Mouse (Mus musculus) forebrain, embryonic 12.5 days (tissue): ENCODE data around the gene Map4k1. TPM values are rescaled to one million over a fixed set of nuclear protein-coding genes. Genes with fewer than 3 reads are reported as not detected.
A peak's percentile ranks its signal among the peaks of the same experiment; 100 is the strongest.

Experiments used
- ATAC-seq: fragments of 200-750 bp; cut with Nextera tagmentation; 2 replicates; pipeline ENCODE4 v1.8.0; 2017; ENCODE audit warnings: moderate TSS enrichment; ENCODE audit not compliant: low FRiP score
- H3K27ac ChIP-seq: fragments of 300-500 bp; sonication (generic); 2 replicates; pipeline ENCODE4 v1.5.1; 2016; ENCODE audit warnings: mild to moderate bottlenecking
- H3K27me3 ChIP-seq: fragments of 300-500 bp; sonication (generic); 2 replicates; pipeline ENCODE4 v1.6.1; 2016; ENCODE audit warnings: mild to moderate bottlenecking
- H3K36me3 ChIP-seq: fragments of 300-500 bp; sonication (generic); replicated peaks from 2 replicates; pipeline ENCODE4 v1.6.1; 2016; ENCODE audit warnings: mild to moderate bottlenecking
- H3K4me1 ChIP-seq: fragments of 300-500 bp; sonication (generic); 2 replicates; pipeline ENCODE4 v1.6.1; 2016
- H3K4me2 ChIP-seq: fragments of 300-500 bp; sonication (generic); 2 replicates; pipeline ENCODE4 v1.6.1; 2016; ENCODE audit warnings: mild to moderate bottlenecking, moderate library complexity
- H3K4me3 ChIP-seq: fragments of 300-500 bp; sonication (generic); replicated peaks from 2 replicates; pipeline ENCODE4 v1.5.1; 2016; ENCODE audit warnings: mild to moderate bottlenecking
- H3K9ac ChIP-seq: fragments of 300-500 bp; sonication (generic); 2 replicates; pipeline ENCODE4 v1.6.1; 2016; ENCODE audit warnings: mild to moderate bottlenecking
- H3K9me3 ChIP-seq: fragments of 300-500 bp; sonication (generic); 2 replicates; pipeline ENCODE4 v1.6.1; 2016
- WGBS: fragments of 180-500 bp; shearing (Covaris S2); methylation state at CpG from one replicate; pipeline ENCODE4 v1.1.7; 2016; 5-methylcytosine and 5-hydroxymethylcytosine counted together
- polyA plus RNA-seq: library from polyadenylated mRNA; unstranded; fragments of >200 nt; fragmentation: Nextera tagmentation; extraction: Ambion mirVana; gene quantifications from 2 replicates; pipeline ENCODE4 v1.2.1, GENCODE M21; 2016

Gene Map4k1
- polyA plus RNA-seq, 1 experiment from 2014 or later = 5.7 TPM

DNA sequence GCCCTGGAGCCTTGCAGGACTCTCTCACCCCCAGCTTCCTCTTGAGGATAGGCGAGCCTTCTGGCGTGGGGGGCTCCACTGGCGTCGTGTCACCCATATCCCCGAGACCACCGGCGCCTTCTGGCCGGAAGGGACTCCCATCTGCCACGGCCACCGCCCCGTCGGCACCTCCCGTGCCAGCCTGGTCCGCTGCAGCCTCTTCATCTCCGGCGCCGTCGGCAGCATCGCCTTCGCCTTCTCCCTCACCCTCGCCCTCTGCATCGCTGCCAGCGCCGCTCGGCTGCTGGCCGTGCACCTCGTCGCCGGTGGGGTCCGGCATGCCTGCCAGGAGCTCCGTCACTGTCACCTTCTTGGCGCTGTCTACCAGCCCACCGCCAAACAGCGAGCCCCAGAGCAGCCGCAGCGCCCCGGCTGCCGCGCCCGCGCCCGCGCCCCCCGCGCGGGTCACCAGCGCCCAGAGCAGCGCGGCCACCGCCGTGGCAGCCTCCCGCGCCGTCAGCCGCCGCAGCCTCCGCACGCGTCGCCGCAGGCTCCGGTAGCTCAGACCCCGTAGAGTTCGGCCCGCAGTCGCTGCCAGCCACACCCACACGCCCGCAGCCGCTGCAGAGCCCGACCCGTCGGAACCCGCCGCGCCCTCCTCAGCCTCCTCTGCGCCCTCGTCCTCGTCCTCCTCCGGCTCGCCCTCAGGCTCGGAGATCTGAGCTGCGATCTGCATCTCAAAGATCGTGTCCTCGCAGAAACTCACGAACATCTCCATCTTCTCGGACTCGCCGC is 37.8 kb downstream of the Map4k1 start:
- WGBS = 4% methylated on average over 88 of the region's 88 CpGs
- Histone ChIP-seq H3K9me3 (peaks cover 5% of the 10 kb centered on the region; the same call in 1 of the 2 replicates), H3K4me1 (peaks cover 9% of the 10 kb centered on the region), H3K9ac (peak overlapping the region; percentile 36), H3K4me2 (peak overlapping the region; percentile 70), H3K27me3 (peaks cover 55% of the 10 kb centered on the region), H3K36me3 (no peaks in the 10 kb centered on the region), H3K4me3 (peak overlapping the region; percentile 45), H3K27ac (no peak overlapping the region)
- no peak for ATAC-seq

DNA sequence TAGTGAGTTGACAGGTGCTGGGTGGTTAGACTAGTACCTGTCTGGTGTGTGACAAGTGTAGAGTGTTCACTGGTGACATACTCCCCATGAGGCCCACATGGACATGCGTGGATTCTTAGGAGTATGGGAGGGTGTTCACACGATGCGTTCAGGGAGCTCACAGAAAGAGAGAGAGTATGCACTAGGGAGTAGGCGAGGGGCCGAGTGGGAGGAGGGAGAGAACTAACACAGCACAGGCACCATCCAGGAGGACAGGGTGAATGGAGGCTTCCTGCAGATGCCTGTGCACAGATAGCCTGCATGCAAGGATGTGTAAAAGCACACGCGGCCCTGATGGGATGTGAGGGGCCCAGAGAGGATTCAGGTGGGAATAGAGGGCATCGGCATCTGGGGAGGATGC is 40.6 kb downstream of the Map4k1 start:
- 93% methylated on average over 8 of the region's 8 CpGs for WGBS
- Histone ChIP-seq H3K27me3 (peaks cover 44% of the 10 kb centered on the region), H3K4me1 (peaks cover 9% of the 10 kb centered on the region), H3K4me2 (no peak overlapping the region), H3K36me3 (no peaks in the 10 kb centered on the region), H3K27ac (no peak overlapping the region), H3K9ac (no peak overlapping the region), H3K9me3 (no peaks in the 10 kb centered on the region), H3K4me3 (no peak overlapping the region)
- ATAC-seq = no peak

DNA sequence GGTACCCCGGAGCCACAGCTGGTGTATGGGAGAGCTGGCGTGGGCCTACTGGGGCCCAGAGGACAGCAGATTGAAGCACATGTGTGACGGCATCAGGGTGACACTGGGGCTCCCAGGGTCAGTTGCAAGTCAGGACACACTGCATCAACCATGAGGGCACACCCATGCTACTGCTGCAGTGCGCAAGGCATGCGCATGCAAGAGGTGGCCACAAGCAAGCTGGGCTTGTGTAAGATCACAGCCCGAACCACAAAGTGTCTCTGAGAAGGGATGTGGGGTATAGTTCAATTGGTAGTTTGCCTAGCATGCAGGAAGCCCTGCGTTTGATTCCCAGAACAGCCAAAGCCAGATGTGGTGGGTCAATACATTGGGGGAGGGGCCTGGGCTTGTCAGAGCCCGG is 41.7 kb downstream of the Map4k1 start:
- no peak overlapping the region for H3K9ac ChIP-seq
- no peaks in the 10 kb centered on the region for H3K36me3 ChIP-seq
- peaks cover 9% of the 10 kb centered on the region for H3K4me1 ChIP-seq
- H3K4me3 ChIP-seq = no peak overlapping the region
- H3K27ac ChIP-seq = no peak overlapping the region
- H3K27me3 ChIP-seq = peaks cover 33% of the 10 kb centered on the region
- WGBS = 88% methylated on average over 8 of the region's 8 CpGs
- no peak for ATAC-seq
- H3K9me3 ChIP-seq = no peaks in the 10 kb centered on the region
- no peak overlapping the region for H3K4me2 ChIP-seq

DNA sequence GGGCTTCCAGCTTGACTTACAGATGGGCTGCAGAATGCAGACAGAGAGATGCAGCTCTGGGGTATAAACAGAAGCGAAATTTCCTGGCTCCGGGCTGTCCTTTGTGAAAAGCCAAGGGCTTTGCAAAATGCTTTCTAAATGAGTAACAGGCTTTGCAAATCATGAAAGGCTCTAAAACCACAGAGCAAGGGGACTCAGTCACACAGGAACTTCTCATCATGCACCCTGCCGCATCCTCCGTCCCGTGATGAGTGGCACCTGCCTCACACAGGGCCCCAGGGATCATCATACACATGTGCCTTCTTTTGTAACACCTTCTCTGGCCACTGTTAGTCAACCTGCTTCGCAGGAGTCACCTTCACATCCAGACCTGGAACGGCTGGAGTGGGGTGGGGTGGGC is 43.7 kb downstream of the Map4k1 start:
- Histone ChIP-seq H3K4me3 (no peak overlapping the region), H3K4me2 (no peak overlapping the region), H3K4me1 (no peaks in the 10 kb centered on the region), H3K9me3 (no peaks in the 10 kb centered on the region), H3K36me3 (no peaks in the 10 kb centered on the region), H3K27ac (no peak overlapping the region), H3K9ac (no peak overlapping the region), H3K27me3 (peaks cover 13% of the 10 kb centered on the region)
- ATAC-seq = no peak
- WGBS = 86% methylated on average over 7 of the region's 7 CpGs

DNA sequence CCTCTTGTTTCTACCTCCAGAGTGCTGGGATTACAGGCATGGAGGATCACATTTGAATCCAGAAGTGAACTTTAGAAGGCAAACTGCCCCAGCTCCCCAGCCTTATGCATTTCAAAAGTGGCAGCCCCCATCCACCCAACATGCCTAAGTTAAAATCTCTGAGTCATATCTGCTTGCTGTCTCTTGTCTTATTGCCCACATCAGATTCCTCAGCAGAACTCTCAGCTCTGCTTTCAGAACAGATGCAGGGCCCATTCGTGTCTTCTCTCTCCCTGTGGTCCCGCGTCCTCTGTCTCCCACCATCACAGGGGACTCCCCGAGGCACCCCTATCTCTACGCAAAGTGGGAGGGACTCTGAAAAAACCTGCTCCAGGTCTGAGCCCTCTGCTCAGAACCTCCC is 44.3 kb downstream of the Map4k1 start:
- H3K9me3 ChIP-seq = no peaks in the 10 kb centered on the region
- H3K36me3 ChIP-seq = no peaks in the 10 kb centered on the region
- H3K4me2 ChIP-seq = no peak overlapping the region
- H3K9ac ChIP-seq = no peak overlapping the region
- no peaks in the 10 kb centered on the region for H3K4me1 ChIP-seq
- no peak overlapping the region for H3K27ac ChIP-seq
- WGBS = 87% methylated on average over 5 of the region's 5 CpGs
- H3K4me3 ChIP-seq = no peak overlapping the region
- no peak for ATAC-seq
- peaks cover 6% of the 10 kb centered on the region for H3K27me3 ChIP-seq

DNA sequence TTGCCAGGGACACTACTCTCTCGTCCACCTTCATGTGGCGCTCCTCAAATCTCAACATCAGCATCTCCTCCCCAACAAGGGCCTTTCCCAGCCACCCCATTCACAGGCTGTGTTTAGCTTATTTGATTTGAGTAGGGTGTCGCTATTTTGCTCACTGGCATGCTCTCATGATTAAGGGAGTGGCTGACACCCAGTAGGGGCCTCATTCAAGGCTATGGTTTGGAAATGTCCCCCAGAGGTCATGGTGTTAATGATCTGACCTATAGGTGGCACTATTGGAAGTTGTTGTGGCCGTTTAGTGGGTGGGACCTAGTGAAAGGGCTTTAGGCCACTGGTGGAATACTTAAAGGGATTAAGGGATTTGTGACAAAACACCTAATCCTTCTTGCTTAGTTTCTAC is 45.0 kb downstream of the Map4k1 start:
- Histone ChIP-seq H3K27me3 (0 out of 2 replicates have a peak, but pooled peaks cover 3% of the 10 kb centered on the region), H3K4me2 (no peak overlapping the region)

DNA sequence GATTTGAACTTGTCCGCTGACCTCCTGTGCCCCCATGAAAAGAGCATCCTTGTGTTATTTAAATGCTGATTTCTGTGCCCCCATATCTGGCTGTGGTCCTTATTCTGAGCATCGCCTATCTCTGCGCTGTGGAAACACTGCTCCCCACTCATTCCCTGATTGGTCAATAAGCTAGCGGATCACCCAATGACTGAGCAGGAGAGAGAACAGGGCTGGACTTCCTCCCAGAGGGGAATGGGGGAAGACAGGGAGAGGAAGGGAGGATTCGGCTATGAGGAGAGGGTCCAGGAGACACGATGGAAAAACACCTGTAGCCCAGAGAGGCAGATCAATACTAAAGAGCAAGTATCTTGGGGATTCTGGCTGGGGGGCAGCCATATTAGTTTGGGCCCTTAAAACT is 46.9 kb downstream of the Map4k1 start:
- 88% methylated on average over 6 of the region's 6 CpGs for WGBS
- no peak overlapping the region for H3K4me3 ChIP-seq
- H3K4me1 ChIP-seq = no peaks in the 10 kb centered on the region
- H3K4me2 ChIP-seq = no peak overlapping the region
- no peak overlapping the region for H3K27ac ChIP-seq
- no peak for ATAC-seq
- no peaks in the 10 kb centered on the region for H3K27me3 ChIP-seq
- no peaks in the 10 kb centered on the region for H3K9me3 ChIP-seq
- no peak overlapping the region for H3K9ac ChIP-seq
- no peaks in the 10 kb centered on the region for H3K36me3 ChIP-seq

More for the DNA sequence above, 45.0 kb downstream of the Map4k1 start:
- no peak for ATAC-seq
- H3K4me3 ChIP-seq = no peak overlapping the region
- H3K27ac ChIP-seq = no peak overlapping the region
- no peaks in the 10 kb centered on the region for H3K4me1 ChIP-seq
- H3K9ac ChIP-seq = no peak overlapping the region
- no peaks in the 10 kb centered on the region for H3K9me3 ChIP-seq
- 57% methylated on average over 4 of the region's 4 CpGs for WGBS
- no peaks in the 10 kb centered on the region for H3K36me3 ChIP-seq

DNA sequence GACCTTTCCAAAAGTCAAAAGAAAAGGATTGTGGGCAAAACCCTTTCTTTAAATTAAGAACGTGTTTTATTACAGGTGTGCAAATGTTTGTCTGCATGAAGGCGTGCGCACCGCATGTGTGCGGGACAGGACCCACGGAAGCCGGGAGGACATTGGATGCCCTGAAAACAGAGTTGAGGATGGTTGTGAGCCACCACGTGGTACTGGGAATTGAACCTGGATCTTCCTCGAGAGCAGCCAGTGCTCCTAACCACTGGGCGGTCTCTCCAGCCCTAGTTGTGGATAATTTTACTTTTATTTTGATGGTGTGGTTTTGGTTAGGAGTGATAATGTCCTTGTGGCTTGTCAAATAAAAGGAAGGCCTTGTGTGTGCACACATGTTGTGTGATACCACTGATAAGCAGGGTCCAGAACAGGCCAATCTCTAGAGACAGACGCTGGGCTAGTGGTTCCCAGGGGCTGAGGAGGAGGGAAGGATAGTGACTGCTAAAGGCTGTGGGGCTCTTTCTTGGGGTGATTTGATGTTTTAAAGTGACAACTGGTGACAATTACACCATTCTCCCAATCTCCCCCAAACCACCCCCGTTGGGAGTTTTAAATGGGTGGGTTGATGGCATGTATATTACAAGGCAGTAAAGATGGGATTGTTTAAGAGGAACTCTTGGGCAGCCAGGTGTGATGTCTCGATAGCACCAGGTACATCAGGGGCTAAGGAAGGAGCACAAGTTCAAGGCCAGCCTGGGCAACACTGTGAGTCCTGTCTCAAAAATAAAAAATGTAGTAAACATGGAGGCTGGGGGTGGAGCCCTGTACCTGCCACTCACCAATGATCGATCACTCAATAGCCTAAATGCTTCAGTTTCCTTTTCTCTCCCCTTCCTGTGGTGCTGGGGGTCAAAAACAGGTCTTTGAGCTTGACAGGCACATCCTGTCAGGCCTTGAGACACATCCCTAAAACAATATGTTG is 48.1 kb downstream of the Map4k1 start:
- Histone ChIP-seq H3K27ac (no peak overlapping the region), H3K4me1 (no peaks in the 10 kb centered on the region), H3K36me3 (no peaks in the 10 kb centered on the region), H3K4me2 (no peak overlapping the region), H3K9me3 (no peaks in the 10 kb centered on the region), H3K9ac (no peak overlapping the region), H3K27me3 (no peaks in the 10 kb centered on the region), H3K4me3 (no peak overlapping the region)
- WGBS = 91% methylated on average over 14 of the region's 14 CpGs
- no peak for ATAC-seq

DNA sequence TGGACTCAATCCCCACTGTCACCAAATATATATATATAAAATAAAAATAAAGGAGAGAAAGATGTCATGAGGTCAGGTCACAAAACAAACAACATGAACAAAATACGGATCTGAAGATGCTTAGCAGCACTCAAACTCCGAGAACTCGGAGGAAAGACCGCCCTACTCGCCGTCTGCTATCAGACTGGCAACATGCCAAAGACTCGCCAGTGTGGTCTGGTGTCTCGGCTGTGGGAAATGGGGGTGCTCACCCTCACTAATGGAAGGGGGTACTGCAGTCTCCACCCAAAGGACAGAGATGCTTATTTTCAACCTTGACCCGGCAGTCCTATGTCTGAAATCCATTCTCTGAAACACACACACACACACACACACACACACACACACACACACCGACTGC is 49.8 kb downstream of the Map4k1 start:
- 86% methylated on average over 10 of the region's 10 CpGs for WGBS
- H3K4me3 ChIP-seq = no peak overlapping the region
- no peak overlapping the region for H3K4me2 ChIP-seq
- no peaks in the 10 kb centered on the region for H3K36me3 ChIP-seq
- no peaks in the 10 kb centered on the region for H3K27me3 ChIP-seq
- H3K9me3 ChIP-seq = no peaks in the 10 kb centered on the region
- H3K27ac ChIP-seq = no peak overlapping the region
- no peaks in the 10 kb centered on the region for H3K4me1 ChIP-seq
- no peak for ATAC-seq
- H3K9ac ChIP-seq = no peak overlapping the region

DNA sequence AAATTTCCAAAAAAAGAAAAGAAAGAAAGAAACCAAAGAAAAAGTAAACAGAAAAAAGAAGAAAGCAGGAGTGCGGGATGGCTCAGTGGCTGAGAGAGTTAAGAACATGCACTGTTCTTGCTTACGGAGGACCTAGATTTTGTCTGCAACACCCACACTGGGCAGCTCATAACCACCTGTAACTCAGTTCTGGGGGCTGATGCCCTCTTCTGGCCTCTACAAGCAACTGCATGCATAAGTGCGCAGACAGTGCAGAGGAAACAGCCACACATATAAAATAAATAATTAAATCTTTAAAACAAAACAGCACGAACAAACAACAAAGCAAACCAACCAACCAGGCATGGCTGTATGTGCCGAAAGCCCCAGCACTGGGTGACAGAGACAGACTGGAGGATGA is 50.8 kb downstream of the Map4k1 start:
- Histone ChIP-seq H3K27me3 (no peaks in the 10 kb centered on the region), H3K27ac (no peak overlapping the region), H3K9ac (no peak overlapping the region), H3K36me3 (no peaks in the 10 kb centered on the region), H3K9me3 (no peaks in the 10 kb centered on the region), H3K4me3 (no peak overlapping the region), H3K4me1 (no peaks in the 10 kb centered on the region), H3K4me2 (no peak overlapping the region)
- no peak for ATAC-seq
- 87% methylated on average over 5 of the region's 5 CpGs for WGBS

DNA sequence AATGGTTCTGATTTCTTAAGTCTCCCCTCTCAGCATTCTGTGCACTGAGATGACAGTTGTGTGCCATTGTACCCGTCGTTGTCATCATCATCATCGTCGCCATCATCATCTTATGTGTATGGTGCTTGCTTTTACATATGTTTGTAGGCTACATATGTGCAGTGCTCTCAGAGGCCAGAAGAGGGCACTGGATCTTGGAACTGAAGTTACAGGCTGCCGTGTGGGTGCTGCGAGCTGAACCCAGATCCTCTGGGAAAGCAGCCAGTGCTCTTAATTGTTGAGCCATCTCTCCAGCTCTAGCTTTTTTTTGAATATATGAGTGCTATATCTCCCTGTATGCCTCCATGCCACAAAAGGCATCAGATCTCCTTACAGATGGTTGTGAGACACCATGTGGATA is 55.4 kb downstream of the Map4k1 start:
- no peaks in the 10 kb centered on the region for H3K9me3 ChIP-seq
- H3K9ac ChIP-seq = no peak overlapping the region
- no peak overlapping the region for H3K27ac ChIP-seq
- H3K4me1 ChIP-seq = peaks cover 13% of the 10 kb centered on the region
- no peak overlapping the region for H3K4me3 ChIP-seq
- no peaks in the 10 kb centered on the region for H3K27me3 ChIP-seq
- no peak overlapping the region for H3K4me2 ChIP-seq
- WGBS = 84% methylated on average over 6 of the region's 6 CpGs
- ATAC-seq = no peak
- no peaks in the 10 kb centered on the region for H3K36me3 ChIP-seq

DNA sequence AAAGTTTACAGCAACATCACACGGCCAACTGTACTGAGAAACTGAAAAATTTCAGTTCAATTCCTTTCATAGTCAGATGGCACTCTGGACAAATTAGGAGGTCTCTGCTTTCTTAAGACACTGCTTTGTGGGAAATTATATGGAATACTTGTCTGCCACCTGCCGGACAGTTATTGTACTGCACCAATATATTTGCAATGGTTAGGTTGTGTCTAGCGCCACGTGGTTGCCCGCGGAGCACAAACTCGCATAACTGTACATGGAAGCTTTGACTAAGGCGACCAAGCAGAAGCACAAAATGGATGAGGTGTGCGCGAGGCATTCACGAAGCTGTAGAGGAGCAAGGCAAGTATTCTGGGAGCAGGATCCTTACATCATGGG is 57.7 kb downstream of the Map4k1 start:
- peak; percentile 72 for ATAC-seq
- peak overlapping the region; percentile 77 for H3K4me2 ChIP-seq
- H3K4me1 ChIP-seq = peaks cover 26% of the 10 kb centered on the region
- no peaks in the 10 kb centered on the region for H3K9me3 ChIP-seq
- H3K4me3 ChIP-seq = peak overlapping the region; percentile 42
- no peaks in the 10 kb centered on the region; the same call in 1 of the 2 replicates for H3K27me3 ChIP-seq
- H3K9ac ChIP-seq = peak overlapping the region; percentile 58
- WGBS = under 1% methylated on average over 11 of the region's 11 CpGs
- H3K36me3 ChIP-seq = no peaks in the 10 kb centered on the region
- 0 out of 2 replicates have a peak overlapping the region, but pooled peaks have one; percentile 50 for H3K27ac ChIP-seq
